Mouse (Mus musculus) embryonic facial prominence, embryonic 14.5 days (tissue): Measurements from ENCODE around the gene Stx8. TPM values are rescaled to one million over a fixed set of nuclear protein-coding genes. Genes with fewer than 3 reads are reported as not detected.

Experiments
- ATAC-seq: fragments of 200-750 bp; cut with Nextera tagmentation; 2 replicates; pipeline ENCODE4 v1.8.0; 2017; ENCODE audit warnings: low read depth, moderate number of reproducible peaks, moderate TSS enrichment
- DNase-seq: peaks from one replicate; pipeline ENCODE4 v3.0.0-alpha.2; 2015; ENCODE audit warnings: low spot score
- H3K27ac ChIP-seq: fragments of 300-500 bp; sonication (generic); replicated peaks from 2 replicates; pipeline ENCODE4 v1.5.1; 2014; ENCODE audit warnings: low read depth, mild to moderate bottlenecking, low read length, moderate library complexity
- H3K27me3 ChIP-seq: fragments of 300-500 bp; sonication (generic); replicated peaks from 2 replicates; pipeline ENCODE4 v1.6.1; 2014; ENCODE audit warnings: low read length; ENCODE audit not compliant: control insufficient read depth, insufficient read depth
- H3K36me3 ChIP-seq: fragments of 300-500 bp; sonication (generic); 2 replicates; pipeline ENCODE4 v1.6.1; 2014; ENCODE audit warnings: low read length, mixed read lengths; ENCODE audit not compliant: control insufficient read depth, insufficient read depth
- H3K4me1 ChIP-seq: fragments of 300-500 bp; sonication (generic); 2 replicates; pipeline ENCODE4 v1.6.1; 2014; ENCODE audit warnings: antibody characterized with exemption, low read length; ENCODE audit not compliant: control insufficient read depth, insufficient read depth
- H3K4me2 ChIP-seq: fragments of 300-500 bp; sonication (generic); 2 replicates; pipeline ENCODE4 v1.6.1; 2014; ENCODE audit warnings: low read depth, mild to moderate bottlenecking, low read length, moderate library complexity, mixed read lengths
- H3K4me3 ChIP-seq: fragments of 300-500 bp; sonication (generic); 2 replicates; pipeline ENCODE4 v1.5.1; 2014; ENCODE audit warnings: low read depth, mild to moderate bottlenecking, low read length
- H3K9ac ChIP-seq: fragments of 300-500 bp; sonication (generic); 2 replicates; pipeline ENCODE4 v1.6.1; 2014; ENCODE audit warnings: low read depth, mild to moderate bottlenecking, low read length, moderate library complexity, mixed read lengths
- H3K9me3 ChIP-seq: fragments of 300-500 bp; sonication (generic); 2 replicates; pipeline ENCODE4 v1.6.1; 2016; ENCODE audit warnings: low read length; ENCODE audit not compliant: control insufficient read depth
- WGBS: fragments of 180-500 bp; shearing (Covaris S2); extraction: QIAGEN DNeasy Blood & Tissue Kit; methylation state at CpG from one replicate; pipeline ENCODE4 v1.1.7; 2014; 5-methylcytosine and 5-hydroxymethylcytosine counted together
- polyA plus RNA-seq: library from polyadenylated mRNA; unstranded; fragments of >200 nt; fragmentation: Nextera tagmentation; extraction: Ambion mirVana; gene quantifications from 2 replicates; pipeline ENCODE4 v1.2.1, GENCODE M21; 2014

Gene Stx8
- polyA plus RNA-seq, 1 experiment from 2014 or later = 58.9 TPM

DNA sequence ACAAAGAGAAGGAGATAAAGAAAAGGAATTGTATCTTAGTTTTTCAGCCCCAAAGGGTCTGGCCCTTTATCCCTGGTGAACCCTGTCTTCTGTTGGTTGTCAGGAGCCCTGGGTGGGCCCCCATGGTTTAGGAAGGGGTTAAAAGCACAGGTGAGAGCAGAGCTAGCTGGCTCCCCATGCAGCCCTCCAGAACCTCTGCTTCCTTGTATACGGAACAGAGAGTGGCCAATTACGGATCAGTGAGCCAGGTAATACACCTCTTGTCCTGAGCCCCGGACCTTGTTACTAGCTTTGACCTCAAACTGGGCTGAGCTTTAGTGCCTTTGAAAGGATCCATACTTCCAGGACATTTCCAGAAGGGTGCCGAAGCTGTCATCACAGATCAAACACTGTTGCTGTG lies 234.5 kb downstream of the Stx8 start:
- H3K4me3 ChIP-seq = no peak overlapping the region
- H3K27ac ChIP-seq = no peak overlapping the region
- no peak for DNase-seq
- no peak overlapping the region for H3K4me2 ChIP-seq
- no peak overlapping the region for H3K9ac ChIP-seq
- H3K4me1 ChIP-seq = peaks cover 18% of the 10 kb centered on the region
- H3K9me3 ChIP-seq = no peaks in the 10 kb centered on the region
- H3K27me3 ChIP-seq = no peaks in the 10 kb centered on the region
- WGBS = 75% methylated on average over 4 of the region's 4 CpGs
- H3K36me3 ChIP-seq = no peaks in the 10 kb centered on the region
- no peak for ATAC-seq

DNA sequence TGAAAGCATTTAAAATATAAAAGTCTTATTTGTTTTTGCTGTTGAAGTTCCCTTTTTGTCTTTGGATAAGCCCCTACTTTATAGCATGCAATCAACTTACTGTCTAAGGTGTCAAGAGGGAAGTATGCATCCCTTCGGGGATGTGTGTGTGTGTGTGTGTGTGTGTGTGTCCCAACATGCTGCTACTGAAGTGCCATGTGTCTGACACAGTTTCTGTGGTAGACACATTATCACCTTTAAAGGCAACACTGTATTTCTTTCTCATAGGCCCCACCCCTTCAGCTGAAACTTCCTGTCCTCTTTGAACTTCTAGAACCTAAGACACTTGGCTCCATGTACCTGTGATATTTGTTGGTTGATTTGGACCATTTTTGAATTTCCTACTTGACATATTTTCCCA lies 235.1 kb downstream of the Stx8 start:
- DNase-seq = no peak
- H3K27ac ChIP-seq = no peak overlapping the region
- no peaks in the 10 kb centered on the region for H3K27me3 ChIP-seq
- WGBS = 67% methylated on average over 1 of the region's 1 CpGs
- ATAC-seq = no peak
- peaks cover 13% of the 10 kb centered on the region for H3K4me1 ChIP-seq
- H3K36me3 ChIP-seq = no peaks in the 10 kb centered on the region
- no peak overlapping the region for H3K4me2 ChIP-seq
- H3K9ac ChIP-seq = no peak overlapping the region
- H3K4me3 ChIP-seq = no peak overlapping the region
- H3K9me3 ChIP-seq = no peaks in the 10 kb centered on the region

DNA sequence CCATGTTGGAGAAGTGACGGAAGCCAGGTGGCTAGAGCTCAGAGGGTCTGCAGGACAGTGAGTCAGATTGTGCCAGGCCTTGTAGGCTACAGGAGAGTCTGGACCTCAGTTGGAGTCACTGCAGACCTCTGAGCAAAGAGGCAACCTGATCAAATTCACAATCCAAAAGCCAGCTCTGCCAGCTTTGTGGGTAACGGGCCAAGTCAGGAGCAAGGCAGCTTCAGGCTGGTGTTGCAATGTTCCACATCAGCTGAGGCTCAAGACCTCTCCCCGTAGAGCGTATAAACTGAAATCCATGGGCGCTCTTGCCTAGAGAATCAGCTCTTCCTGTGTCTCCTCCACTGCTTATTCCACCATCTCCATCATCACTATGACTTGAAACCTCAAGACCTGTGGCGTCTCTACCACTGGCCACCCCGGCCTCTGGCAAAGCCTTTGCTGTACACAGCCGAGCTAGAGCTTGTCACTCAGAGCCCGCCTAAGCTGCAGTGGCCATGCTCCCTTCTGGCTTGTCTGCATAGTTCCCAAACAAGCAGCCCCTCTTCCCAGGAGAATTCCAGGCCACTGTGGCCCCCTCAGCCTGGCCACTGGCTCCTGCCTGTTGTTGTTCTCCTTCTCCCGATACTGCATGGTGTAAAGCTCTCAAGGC lies 235.9 kb downstream of the Stx8 start:
- peaks cover 11% of the 10 kb centered on the region for H3K4me1 ChIP-seq

DNA sequence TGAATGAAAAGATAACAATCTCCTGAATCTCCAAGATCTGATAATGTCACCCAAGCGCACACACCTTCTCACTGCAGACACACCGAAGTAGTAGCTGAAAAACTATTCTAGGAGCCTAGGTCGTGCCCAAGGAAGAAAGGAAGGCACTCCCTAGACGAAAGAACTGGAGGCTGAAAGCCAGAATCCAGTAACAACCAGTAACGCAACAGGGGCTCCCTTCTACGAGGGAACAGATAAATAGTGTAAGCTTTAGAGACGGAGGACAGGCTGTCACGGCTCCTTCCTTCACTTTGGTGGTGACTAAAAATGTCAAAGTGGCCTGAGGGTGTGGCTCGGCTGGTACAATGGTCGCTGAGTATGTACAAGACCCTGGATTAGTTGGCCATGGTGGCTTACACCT lies 236.6 kb downstream of the Stx8 start:
- H3K9ac ChIP-seq = no peak overlapping the region
- H3K27me3 ChIP-seq = no peaks in the 10 kb centered on the region
- DNase-seq (no peak), ATAC-seq (no peak)
- no peak overlapping the region for H3K4me3 ChIP-seq
- H3K27ac ChIP-seq = no peak overlapping the region
- no peak overlapping the region for H3K4me2 ChIP-seq
- WGBS = 54% methylated on average over 10 of the region's 10 CpGs
- no peaks in the 10 kb centered on the region for H3K9me3 ChIP-seq
- H3K4me1 ChIP-seq = peaks cover 11% of the 10 kb centered on the region
- H3K36me3 ChIP-seq = 0 out of 2 replicates have a peak, but pooled peaks cover 2% of the 10 kb centered on the region

More for the DNA sequence above, 235.9 kb downstream of the Stx8 start:
- Histone ChIP-seq H3K27ac (no peak overlapping the region), H3K36me3 (no peaks in the 10 kb centered on the region), H3K9me3 (no peaks in the 10 kb centered on the region), H3K27me3 (no peaks in the 10 kb centered on the region), H3K9ac (no peak overlapping the region), H3K4me2 (no peak overlapping the region), H3K4me3 (no peak overlapping the region)
- ATAC-seq (no peak), DNase-seq (no peak)
- 87% methylated on average over 10 of the region's 10 CpGs for WGBS

DNA sequence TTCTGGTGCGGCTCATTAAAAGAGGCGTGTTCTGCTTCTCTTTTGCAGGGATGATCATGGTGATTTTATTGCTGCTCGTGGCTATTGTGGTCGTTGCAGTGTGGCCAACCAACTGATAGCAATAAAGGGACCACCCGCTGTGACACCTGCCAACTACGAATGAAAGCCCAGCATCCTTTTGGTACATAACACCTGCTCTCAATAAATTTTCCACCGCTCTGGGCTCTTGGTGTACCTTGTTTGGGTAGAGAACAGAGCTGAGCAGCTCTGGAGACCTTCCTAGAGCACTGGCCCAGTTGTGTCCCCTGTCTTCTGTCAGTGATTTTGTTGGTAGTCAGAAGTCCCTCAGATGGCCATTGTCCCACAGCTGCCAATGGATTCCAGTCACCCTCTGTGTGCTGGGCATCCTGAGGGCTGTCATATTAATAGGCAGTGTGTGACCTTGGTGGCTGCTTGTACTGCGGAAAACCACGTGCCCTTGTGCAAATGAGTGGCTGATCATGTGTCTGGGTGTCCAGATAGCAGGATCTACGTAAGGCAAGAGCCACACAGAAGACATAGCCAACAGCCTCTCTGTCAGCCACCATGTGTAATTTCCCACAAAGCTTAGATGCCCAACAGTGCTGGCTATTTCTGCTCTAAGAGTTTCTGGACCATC lies 237.8 kb downstream of the Stx8 start:
- no peaks in the 10 kb centered on the region for H3K9me3 ChIP-seq
- H3K4me1 ChIP-seq = peaks cover 16% of the 10 kb centered on the region
- no peak overlapping the region for H3K4me3 ChIP-seq
- WGBS = 73% methylated on average over 10 of the region's 10 CpGs
- no peak overlapping the region for H3K9ac ChIP-seq
- H3K36me3 ChIP-seq = 0 out of 2 replicates have a peak, but pooled peaks cover 2% of the 10 kb centered on the region
- H3K27ac ChIP-seq = no peak overlapping the region
- no peak for ATAC-seq
- no peaks in the 10 kb centered on the region for H3K27me3 ChIP-seq
- DNase-seq = no peak
- H3K4me2 ChIP-seq = no peak overlapping the region

DNA sequence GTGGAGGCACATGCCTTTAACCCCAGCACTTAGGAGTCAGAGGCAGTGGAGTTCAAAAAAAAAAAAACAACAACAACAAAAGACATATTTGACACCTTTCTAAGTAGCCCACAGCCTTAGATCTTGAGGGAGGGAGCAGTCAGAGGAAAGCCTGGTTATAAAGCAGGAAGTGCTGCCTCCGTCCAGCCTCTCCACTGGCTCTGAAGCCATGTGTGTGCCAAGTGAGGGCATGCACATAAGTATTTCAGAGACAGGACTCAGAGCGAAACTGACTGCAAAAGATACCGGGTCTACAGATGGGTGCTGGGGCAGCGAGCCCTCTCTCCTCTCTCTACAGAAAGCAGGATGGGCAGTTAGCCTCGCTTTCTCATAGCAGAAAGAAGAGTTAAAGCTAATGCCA lies 238.4 kb downstream of the Stx8 start:
- H3K4me2 ChIP-seq = no peak overlapping the region
- DNase-seq = no peak
- ATAC-seq = no peak
- no peaks in the 10 kb centered on the region for H3K9me3 ChIP-seq
- H3K4me1 ChIP-seq = peaks cover 15% of the 10 kb centered on the region
- H3K27me3 ChIP-seq = no peaks in the 10 kb centered on the region
- 81% methylated on average over 5 of the region's 5 CpGs for WGBS
- H3K9ac ChIP-seq = no peak overlapping the region
- no peak overlapping the region for H3K4me3 ChIP-seq
- 0 out of 2 replicates have a peak, but pooled peaks cover 2% of the 10 kb centered on the region for H3K36me3 ChIP-seq
- H3K27ac ChIP-seq = no peak overlapping the region

DNA sequence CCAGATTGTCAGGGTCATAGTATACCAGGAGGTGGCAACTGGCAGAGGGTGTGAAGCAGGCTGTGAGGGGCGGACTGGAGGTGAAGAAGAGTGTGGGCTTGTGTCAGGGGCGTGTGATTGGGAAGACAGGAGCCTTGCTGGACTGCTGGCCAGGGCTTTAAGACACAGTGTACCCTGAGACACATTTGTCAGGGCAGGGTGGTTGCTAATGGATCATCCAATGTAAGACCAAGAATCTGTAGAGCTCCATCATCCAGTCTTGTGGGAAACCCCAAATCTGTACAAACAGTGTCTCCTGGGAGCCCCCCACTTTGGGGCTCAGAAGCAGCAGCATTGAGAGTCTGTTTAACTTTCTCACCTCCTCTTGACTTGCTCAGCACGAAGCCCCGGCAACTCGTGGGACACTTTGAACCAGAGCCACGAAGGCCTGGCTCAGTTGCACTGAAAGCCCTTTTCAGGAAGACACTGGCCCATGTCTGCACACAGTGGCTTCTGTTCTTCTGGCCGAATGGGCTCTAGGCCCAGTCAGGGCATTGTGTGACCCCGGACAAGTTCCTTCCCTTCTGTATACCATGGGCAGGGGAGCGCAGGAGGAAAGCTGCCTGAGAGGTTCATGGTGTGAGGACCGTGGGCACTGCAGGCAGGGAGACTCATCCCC lies 239.7 kb downstream of the Stx8 start:
- H3K36me3 ChIP-seq = 0 out of 2 replicates have a peak, but pooled peaks cover 2% of the 10 kb centered on the region
- H3K4me3 ChIP-seq = no peak overlapping the region
- no peak overlapping the region for H3K4me2 ChIP-seq
- H3K4me1 ChIP-seq = peaks cover 11% of the 10 kb centered on the region
- DNase-seq (no peak), ATAC-seq (no peak)
- no peaks in the 10 kb centered on the region for H3K9me3 ChIP-seq
- H3K9ac ChIP-seq = no peak overlapping the region
- H3K27ac ChIP-seq = no peak overlapping the region
- WGBS = 85% methylated on average over 10 of the region's 10 CpGs
- H3K27me3 ChIP-seq = no peaks in the 10 kb centered on the region

DNA sequence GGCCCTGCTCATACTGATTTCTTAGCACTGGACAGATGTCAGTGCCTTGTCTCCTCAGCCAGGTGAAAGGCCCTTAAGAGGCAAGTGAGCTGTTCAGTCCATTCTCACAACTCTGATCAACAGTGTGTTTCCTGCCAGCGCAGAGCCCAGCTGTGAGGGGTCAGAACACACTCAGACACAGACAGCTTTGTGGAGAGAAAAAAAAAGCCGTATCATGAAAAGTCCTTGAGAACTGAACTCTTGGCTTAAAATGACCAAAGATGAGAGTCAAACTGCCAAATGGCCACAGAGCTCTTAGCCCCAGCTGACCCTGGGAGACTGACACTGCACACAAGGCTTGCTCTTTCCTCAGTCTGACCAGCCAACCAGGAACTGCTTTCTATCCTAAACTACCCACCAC lies 242.0 kb downstream of the Stx8 start:
- DNase-seq = no peak
- H3K27ac ChIP-seq = no peak overlapping the region
- H3K4me2 ChIP-seq = no peak overlapping the region
- H3K27me3 ChIP-seq = no peaks in the 10 kb centered on the region
- peaks cover 5% of the 10 kb centered on the region for H3K4me1 ChIP-seq
- H3K9ac ChIP-seq = no peak overlapping the region
- H3K4me3 ChIP-seq = no peak overlapping the region
- H3K9me3 ChIP-seq = no peaks in the 10 kb centered on the region
- 77% methylated on average over 2 of the region's 2 CpGs for WGBS
- ATAC-seq = no peak
- H3K36me3 ChIP-seq = 0 out of 2 replicates have a peak, but pooled peaks cover 7% of the 10 kb centered on the region
